Mouse (Mus musculus): ENCODE results near the gene Axin1. TPM values are rescaled to one million over a fixed set of nuclear protein-coding genes. Genes with fewer than 3 reads are reported as not detected.

Gene Axin1
- total and polyA plus RNA-seq, 2 experiments from 2014 or later, result 11.2 to 51.3 TPM

GRCm38 (mm10) chr17:26119766-26120710, 18.4 kb upstream of the Axin1 start:
- H3K27me3 ChIP-seq (ENCODE audit: insufficient read depth, low read length), result 0 out of 2 replicates have a peak, but pooled peaks cover 3% of the 10 kb centered on the region
- no peak overlapping the region for H3K4me2 ChIP-seq (ENCODE audit: low read depth, low read length)
- peak; percentile 44; the same call in 1 of the 2 replicates for ATAC-seq
- peak; percentile 85 for TF ChIP-seq CTCF (IDR thresholded peaks at IDR 0.05; ENCODE audit: low read depth)
- peaks cover 7% of the 10 kb centered on the region for H3K4me1 ChIP-seq (ENCODE audit: insufficient read depth, low read length)
- no peak overlapping the region for H3K9ac ChIP-seq (replicated peaks; ENCODE audit: low read length)
- H3K36me3 ChIP-seq (ENCODE audit: insufficient read depth, low read length), result no peaks in the 10 kb centered on the region
- H3K9me3 ChIP-seq (ENCODE audit: low read length), result no peaks in the 10 kb centered on the region
- H3K27ac ChIP-seq, result no peak overlapping the region
- WGBS, result 51% methylated on average over 33 of the region's 33 CpGs
- peak; percentile 78 for DNase-seq (ENCODE audit: low spot score)
- no peak overlapping the region for H3K4me3 ChIP-seq (ENCODE audit: low read length)

DNA sequence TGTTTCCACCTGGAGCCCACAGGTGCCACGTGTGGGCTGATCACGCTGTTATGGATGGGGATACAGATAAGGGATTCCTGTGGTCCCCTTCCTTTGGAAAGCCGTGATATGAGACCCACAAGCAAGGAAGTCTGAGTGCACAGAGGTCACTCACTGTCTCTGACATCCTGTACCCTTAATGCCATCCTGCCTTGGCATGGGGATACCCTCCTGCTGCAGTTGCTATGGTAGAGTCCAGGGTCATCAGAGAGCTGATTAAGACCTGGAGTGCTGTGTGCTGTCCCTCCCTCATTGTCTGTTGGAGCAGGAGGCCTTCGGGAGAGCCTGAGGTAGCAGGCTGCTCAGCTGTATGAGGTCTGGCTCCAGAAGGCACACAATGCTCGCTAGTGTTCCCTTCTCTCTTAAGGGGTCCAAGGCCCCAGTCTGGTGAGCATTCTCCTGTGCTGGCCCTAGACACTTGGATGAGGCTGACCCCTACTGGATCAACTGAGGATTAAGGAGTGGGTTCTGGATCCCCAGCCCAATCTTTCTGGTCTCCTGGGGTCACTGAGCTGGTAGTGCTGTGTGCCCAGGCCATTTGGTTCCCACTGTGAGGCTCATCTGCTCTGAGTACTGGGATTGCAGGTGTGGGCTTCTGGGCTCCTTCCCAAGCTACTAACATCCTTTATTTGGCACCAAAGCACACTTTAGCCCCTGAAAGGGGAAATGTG, 15.9 kb upstream of the Axin1 start:
- no peaks in the 10 kb centered on the region for H3K9me3 ChIP-seq (ENCODE audit: low read length)
- 55% methylated on average over 5 of the region's 5 CpGs for WGBS
- H3K36me3 ChIP-seq (ENCODE audit: insufficient read depth, low read length), result peaks cover 20% of the 10 kb centered on the region; the same call in 1 of the 2 replicates
- no peak overlapping the region for H3K9ac ChIP-seq (replicated peaks; ENCODE audit: low read length)
- no peak overlapping the region for H3K4me2 ChIP-seq (ENCODE audit: low read depth, low read length)
- no peak overlapping the region for H3K4me3 ChIP-seq (ENCODE audit: low read length)
- DNase-seq (ENCODE audit: low spot score) (no peak), ATAC-seq (0 out of 2 replicates have a peak, but pooled peaks have one; percentile 8)
- H3K27ac ChIP-seq, result no peak overlapping the region
- peaks cover 7% of the 10 kb centered on the region for H3K4me1 ChIP-seq (ENCODE audit: insufficient read depth, low read length)
- no peaks in the 10 kb centered on the region for H3K27me3 ChIP-seq (ENCODE audit: insufficient read depth, low read length)
- TF ChIP-seq CTCF (IDR thresholded peaks at IDR 0.05; ENCODE audit: low read depth), result peak; percentile 22

- DNase-seq (ENCODE audit: low spot score) (peak; percentile 99), ATAC-seq (peak; percentile 90)
- H3K9ac ChIP-seq (replicated peaks; ENCODE audit: low read length), result peak within 1 kb of the TSS; percentile 65
- H3K36me3 ChIP-seq (ENCODE audit: insufficient read depth, low read length), result peaks cover 20% of the 10 kb centered on the region; the same call in 1 of the 2 replicates
- H3K4me1 ChIP-seq (ENCODE audit: insufficient read depth, low read length), result peaks cover 7% of the 10 kb centered on the region
- H3K9me3 ChIP-seq (ENCODE audit: low read length), result no peaks in the 10 kb centered on the region
- TF ChIP-seq CTCF (IDR thresholded peaks at IDR 0.05; ENCODE audit: low read depth), result no peak
- no peaks in the 10 kb centered on the region for H3K27me3 ChIP-seq (ENCODE audit: insufficient read depth, low read length)
- H3K27ac ChIP-seq, result peak within 1 kb of the TSS; percentile 46; the same call in 1 of the 2 replicates
- peak within 1 kb of the TSS; percentile 78 for H3K4me3 ChIP-seq (ENCODE audit: low read length)
- WGBS, result under 1% methylated on average over 32 of the region's 32 CpGs
- peak within 1 kb of the TSS; percentile 77 for H3K4me2 ChIP-seq (ENCODE audit: low read depth, low read length)
Measured at GRCm38 (mm10) chr17:26123267-26123684, 15.2 kb upstream of the Axin1 start, which contains the start of gene Mrpl28. TSS of gene Mrpl28 (plus strand) at chr17:26123500.

GRCm38 (mm10) chr17:26124560-26124959, 13.9 kb upstream of the Axin1 start:
- peaks cover 7% of the 10 kb centered on the region for H3K4me1 ChIP-seq (ENCODE audit: insufficient read depth, low read length)
- WGBS, result 81% methylated on average over 7 of the region's 7 CpGs
- H3K27me3 ChIP-seq (ENCODE audit: insufficient read depth, low read length), result no peaks in the 10 kb centered on the region
- H3K4me2 ChIP-seq (ENCODE audit: low read depth, low read length), result peak overlapping the region; percentile 77
- TF ChIP-seq CTCF (IDR thresholded peaks at IDR 0.05; ENCODE audit: low read depth), result no peak
- ATAC-seq (no peak), DNase-seq (ENCODE audit: low spot score) (no peak)
- H3K9ac ChIP-seq (replicated peaks; ENCODE audit: low read length), result peak overlapping the region; percentile 65; the same call in 1 of the 2 replicates
- no peak overlapping the region for H3K27ac ChIP-seq
- H3K4me3 ChIP-seq (ENCODE audit: low read length), result peak overlapping the region; percentile 78
- no peaks in the 10 kb centered on the region for H3K9me3 ChIP-seq (ENCODE audit: low read length)
- H3K36me3 ChIP-seq (ENCODE audit: insufficient read depth, low read length), result peaks cover 20% of the 10 kb centered on the region; the same call in 1 of the 2 replicates

DNA sequence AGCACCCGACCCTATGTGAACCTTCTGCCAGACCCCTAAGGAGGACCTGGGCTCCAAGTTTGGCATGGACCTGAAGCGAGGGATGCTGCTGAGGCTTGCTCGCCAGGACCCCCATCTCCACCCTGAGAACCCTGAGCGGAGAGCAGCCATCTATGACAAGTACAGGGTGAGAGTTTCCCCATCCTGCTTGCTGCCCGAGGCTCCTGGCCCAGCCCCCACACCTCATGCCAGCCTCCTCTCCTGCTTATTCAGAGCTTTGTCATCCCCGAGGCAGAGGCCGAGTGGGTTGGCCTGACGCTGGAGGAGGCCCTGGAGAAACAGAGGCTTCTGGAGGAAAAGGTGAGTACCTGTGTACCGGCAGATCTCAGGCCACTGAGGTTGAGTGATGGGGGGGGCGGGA, 13.3 kb upstream of the Axin1 start:
- H3K9me3 ChIP-seq (ENCODE audit: low read length), result no peaks in the 10 kb centered on the region
- no peak for TF ChIP-seq CTCF (IDR thresholded peaks at IDR 0.05; ENCODE audit: low read depth)
- 89% methylated on average over 10 of the region's 10 CpGs for WGBS
- peaks cover 7% of the 10 kb centered on the region for H3K4me1 ChIP-seq (ENCODE audit: insufficient read depth, low read length)
- no peak overlapping the region for H3K27ac ChIP-seq
- no peak for DNase-seq (ENCODE audit: low spot score)
- H3K4me2 ChIP-seq (ENCODE audit: low read depth, low read length), result no peak overlapping the region
- H3K36me3 ChIP-seq (ENCODE audit: insufficient read depth, low read length), result peaks cover 26% of the 10 kb centered on the region; the same call in 1 of the 2 replicates
- H3K4me3 ChIP-seq (ENCODE audit: low read length), result no peak overlapping the region
- no peak overlapping the region for H3K9ac ChIP-seq (replicated peaks; ENCODE audit: low read length)
- ATAC-seq, result no peak
- no peaks in the 10 kb centered on the region for H3K27me3 ChIP-seq (ENCODE audit: insufficient read depth, low read length)

DNA sequence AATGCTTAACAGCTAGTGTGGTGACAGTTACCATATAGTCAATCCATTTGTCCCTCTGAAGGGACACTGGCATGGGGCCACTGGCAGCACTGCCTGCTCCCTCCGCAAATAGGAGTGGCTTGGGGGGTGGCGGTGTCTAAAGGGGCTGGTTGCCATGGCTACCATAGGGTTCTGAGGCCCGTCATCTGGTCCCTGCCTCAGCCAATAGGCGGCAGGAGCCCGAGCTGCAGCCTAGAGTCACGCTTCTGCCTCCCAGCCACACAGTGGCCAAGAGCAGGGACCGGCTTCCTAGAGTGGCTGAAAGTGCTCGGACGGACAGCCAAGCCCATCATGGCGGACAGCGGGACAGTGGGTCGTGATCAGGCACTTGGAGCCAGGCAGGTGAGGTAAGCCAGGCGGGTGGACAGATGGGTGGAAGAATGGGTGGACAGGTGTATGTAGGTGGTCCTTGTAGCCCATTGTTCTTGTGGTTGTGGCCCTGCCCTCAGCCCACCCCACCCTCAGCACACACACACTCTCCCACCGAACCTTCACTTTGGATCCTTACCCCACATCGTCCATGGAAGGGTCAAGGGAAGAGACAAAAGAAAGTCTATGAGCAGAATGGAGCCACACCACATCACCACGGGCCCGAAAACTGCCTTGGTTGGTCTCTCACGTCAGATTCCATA, 7.3 kb upstream of the Axin1 start:
- no peaks in the 10 kb centered on the region for H3K9me3 ChIP-seq (ENCODE audit: low read length)
- 63% methylated on average over 18 of the region's 18 CpGs for WGBS
- peak; percentile 32 for DNase-seq (ENCODE audit: low spot score)
- peak overlapping the region; percentile 3; the same call in 1 of the 2 replicates for H3K4me3 ChIP-seq (ENCODE audit: low read length)
- H3K9ac ChIP-seq (replicated peaks; ENCODE audit: low read length), result no peak overlapping the region
- peaks cover 19% of the 10 kb centered on the region; the same call in 1 of the 2 replicates for H3K36me3 ChIP-seq (ENCODE audit: insufficient read depth, low read length)
- H3K27ac ChIP-seq, result no peak overlapping the region; the same call in 1 of the 2 replicates
- H3K27me3 ChIP-seq (ENCODE audit: insufficient read depth, low read length), result no peaks in the 10 kb centered on the region
- no peaks in the 10 kb centered on the region for H3K4me1 ChIP-seq (ENCODE audit: insufficient read depth, low read length)
- TF ChIP-seq CTCF (IDR thresholded peaks at IDR 0.05; ENCODE audit: low read depth), result no peak
- ATAC-seq, result peak; percentile 61; the same call in 1 of the 2 replicates
- peak overlapping the region; percentile 13; the same call in 1 of the 2 replicates for H3K4me2 ChIP-seq (ENCODE audit: low read depth, low read length)

Measured in hindbrain, postnatal 0 days (tissue).